Mouse (Mus musculus) heart, postnatal 0 days (tissue): ENCODE data around the gene Creld2. TPM values are rescaled to one million over a fixed set of nuclear protein-coding genes. Genes with fewer than 3 reads are reported as not detected.
"Not testable (repeated sequence)": the region's sequence is repeated elsewhere in the genome, so short reads cannot be mapped to it uniquely, and the experiment has no call there.

Source experiments
- ATAC-seq: fragments of 200-750 bp; cut with Nextera tagmentation; 2 replicates; pipeline ENCODE4 v1.8.0; 2017; ENCODE audit warnings: low read depth, moderate number of reproducible peaks, moderate library complexity; ENCODE audit not compliant: insufficient read depth
- DNase-seq: peaks from one replicate; pipeline ENCODE4 v3.0.0-alpha.2; 2016; ENCODE audit warnings: low spot score
- H3K27ac ChIP-seq: fragments of 300-500 bp; sonication (generic); 2 replicates; pipeline ENCODE4 v1.5.1; 2014; ENCODE audit warnings: low read depth, mild to moderate bottlenecking
- H3K27me3 ChIP-seq: fragments of 300-500 bp; sonication (generic); 2 replicates; pipeline ENCODE4 v1.6.1; 2014; ENCODE audit warnings: low read length, mixed read lengths; ENCODE audit not compliant: control insufficient read depth, insufficient read depth
- H3K36me3 ChIP-seq: fragments of 300-500 bp; sonication (generic); replicated peaks from 2 replicates; pipeline ENCODE4 v1.6.1; 2014; ENCODE audit warnings: low read length, mixed read lengths; ENCODE audit not compliant: control insufficient read depth, insufficient read depth
- H3K4me1 ChIP-seq: fragments of 300-500 bp; sonication (generic); 2 replicates; pipeline ENCODE4 v1.6.1; 2014; ENCODE audit warnings: antibody characterized with exemption; ENCODE audit not compliant: control insufficient read depth, insufficient read depth
- H3K4me2 ChIP-seq: fragments of 300-500 bp; sonication (generic); 2 replicates; pipeline ENCODE4 v1.6.1; 2014; ENCODE audit warnings: low read depth, mild to moderate bottlenecking, low read length, moderate library complexity
- H3K4me3 ChIP-seq: fragments of 300-500 bp; sonication (generic); 2 replicates; pipeline ENCODE4 v1.5.1; 2014; ENCODE audit warnings: low read depth, low read length
- H3K9ac ChIP-seq: fragments of 300-500 bp; sonication (generic); replicated peaks from 2 replicates; pipeline ENCODE4 v1.6.1; 2014; ENCODE audit warnings: low read depth, low read length, mixed read lengths
- H3K9me3 ChIP-seq: fragments of 300-500 bp; sonication (generic); replicated peaks from 2 replicates; pipeline ENCODE4 v1.6.1; 2016; ENCODE audit warnings: low read length; ENCODE audit not compliant: control insufficient read depth
- CTCF ChIP-seq: IDR thresholded peaks from 2 replicates; pipeline ENCODE4 v1.5.1; 2016; ENCODE audit warnings: antibody characterized with exemption, control low read depth, low read depth
- EP300 ChIP-seq: IDR thresholded peaks from 2 replicates; pipeline ENCODE4 v1.6.1; 2016; ENCODE audit warnings: antibody characterized with exemption, low read depth
- WGBS: fragments of 180-500 bp; shearing (Covaris S2); extraction: QIAGEN DNeasy Blood & Tissue Kit; methylation state at CpG from one replicate; pipeline ENCODE4 v1.1.7; 2014; 5-methylcytosine and 5-hydroxymethylcytosine counted together
- polyA plus RNA-seq: library from polyadenylated mRNA; unstranded; fragments of >200 nt; fragmentation: Nextera tagmentation; extraction: Ambion mirVana; gene quantifications from 2 replicates; pipeline ENCODE4 v1.2.1, GENCODE M21; 2015
- total RNA-seq: library from RNA; depleted of rRNA; stranded (reverse); fragments of >200 nt; gene quantifications from 2 replicates; pipeline ENCODE4 v1.2.3, GENCODE M21; 2014; ENCODE audit warnings: low replicate concordance; rRNA removed

Gene Creld2
- total RNA-seq (23.3 and 24.0 TPM in 2 replicates), polyA plus RNA-seq (26.3 and 35.3 TPM in 2 replicates)

- H3K27me3 ChIP-seq, result no peaks in the 10 kb centered on the region
- peak; percentile 99 for DNase-seq
- peak within 1 kb of the TSS; percentile 52; the same call in 1 of the 2 replicates for H3K27ac ChIP-seq
- H3K4me3 ChIP-seq, result peak within 1 kb of the TSS; percentile 76
- peaks cover 15% of the 10 kb centered on the region for H3K4me1 ChIP-seq
- WGBS, result under 1% methylated on average over 87 of the region's 88 CpGs
- TF ChIP-seq CTCF (no peak), EP300 (peak; percentile 95)
- peak; percentile 99 for ATAC-seq
- H3K9me3 ChIP-seq, result no peaks in the 10 kb centered on the region
- peak within 1 kb of the TSS; percentile 91 for H3K4me2 ChIP-seq
- peaks cover 41% of the 10 kb centered on the region for H3K36me3 ChIP-seq
- peak within 1 kb of the TSS; percentile 78 for H3K9ac ChIP-seq
These were observed at the start of gene Creld2, which contains the start of gene Alg12 for GRCm38 (mm10) chr15:88819026-88819905. Creld2 (plus strand) TSS chr15:88819646. Alg12 (minus strand) TSS chr15:88819318.

DNA sequence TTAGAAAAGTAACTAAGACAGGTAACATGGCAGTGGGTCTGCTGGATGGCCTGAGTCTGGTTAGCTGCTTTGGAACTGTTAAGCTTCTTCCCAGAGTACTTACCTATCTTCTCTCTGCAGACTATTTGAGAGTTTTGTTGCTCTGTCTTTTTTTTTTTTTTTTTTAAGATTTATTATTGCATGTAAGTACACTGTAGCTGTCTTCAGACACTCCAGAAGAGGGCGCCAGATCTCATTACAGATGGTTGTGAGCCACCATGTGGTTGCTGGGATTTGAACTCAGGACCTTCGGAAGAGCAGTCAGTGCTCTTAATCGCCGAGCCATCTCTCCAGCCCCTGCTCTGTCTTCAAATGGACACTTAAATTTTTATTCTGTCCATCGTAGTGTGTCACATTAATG is 44.8 kb upstream of the Creld2 start:
- not testable (repeated sequence) for H3K4me2 ChIP-seq, H3K27me3 ChIP-seq, H3K4me1 ChIP-seq, H3K9ac ChIP-seq, H3K36me3 ChIP-seq, DNase-seq, H3K9me3 ChIP-seq, H3K27ac ChIP-seq, H3K4me3 ChIP-seq, ATAC-seq
- WGBS, result 88% methylated on average over 5 of the region's 5 CpGs

- 77% methylated on average over 4 of the region's 4 CpGs for WGBS
- ATAC-seq, result no peak
These were observed 27.2 kb upstream of the Creld2 start for GRCm38 (mm10) chr15:88792140-88792850.

DNA sequence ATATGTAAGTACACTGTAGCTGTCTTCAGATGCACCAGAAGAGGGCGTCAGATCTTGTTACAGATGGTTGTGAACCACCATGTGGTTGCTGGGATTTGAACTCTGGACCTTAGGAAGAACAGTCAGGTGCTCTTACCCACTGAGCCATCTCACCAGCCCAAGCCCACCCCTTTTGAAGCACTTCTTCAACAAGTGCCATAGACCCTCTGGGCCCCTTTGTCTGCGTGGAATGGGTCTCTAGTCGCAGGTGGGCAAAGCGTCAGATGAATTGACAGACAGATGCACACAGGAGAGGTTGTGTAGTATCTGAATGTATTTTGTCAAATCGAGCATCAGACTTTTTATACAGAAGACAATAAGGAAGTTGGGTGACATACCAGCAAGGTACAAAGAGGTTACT is 24.7 kb upstream of the Creld2 start:
- H3K9me3 ChIP-seq, H3K4me1 ChIP-seq, H3K27ac ChIP-seq, H3K4me2 ChIP-seq, H3K4me3 ChIP-seq, H3K36me3 ChIP-seq, ATAC-seq, DNase-seq, H3K9ac ChIP-seq, H3K27me3 ChIP-seq: not testable (repeated sequence)
- WGBS, result 82% methylated on average over 5 of the region's 5 CpGs

More at GRCm38 (mm10) chr15:88792140-88792850, 27.2 kb upstream of the Creld2 start:
- H3K36me3 ChIP-seq, result no peaks in the 10 kb centered on the region
- TF ChIP-seq EP300, result no peak
- no peak for TF ChIP-seq CTCF
- no peak overlapping the region for H3K4me3 ChIP-seq
- no peaks in the 10 kb centered on the region for H3K9me3 ChIP-seq
- no peak overlapping the region for H3K4me2 ChIP-seq
- no peaks in the 10 kb centered on the region for H3K4me1 ChIP-seq
- DNase-seq, result no peak
- no peak overlapping the region for H3K27ac ChIP-seq
- no peak overlapping the region for H3K9ac ChIP-seq
- no peaks in the 10 kb centered on the region for H3K27me3 ChIP-seq

- TF ChIP-seq EP300 (no peak), CTCF (no peak)
- H3K27ac ChIP-seq, result no peak overlapping the region
- H3K27me3 ChIP-seq, result no peaks in the 10 kb centered on the region
- H3K4me2 ChIP-seq, result no peak overlapping the region
- WGBS, result 75% methylated on average over 11 of the region's 11 CpGs
- H3K9ac ChIP-seq, result no peak overlapping the region
- no peak overlapping the region for H3K4me3 ChIP-seq
- no peak for DNase-seq
- H3K9me3 ChIP-seq, result no peaks in the 10 kb centered on the region
- H3K36me3 ChIP-seq, result peaks cover 5% of the 10 kb centered on the region
- no peak for ATAC-seq
- no peaks in the 10 kb centered on the region for H3K4me1 ChIP-seq
These were observed 19.5 kb upstream of the Creld2 start for GRCm38 (mm10) chr15:88799950-88800371.
